Comparison of ENCODE assay signal across 15 mouse cellular contexts in genomic region chr17:64764175-64765122, GRCm38 (mm10).
"Had no signal": no experiment of that assay in that cellular context is flagged by ENCODE, and none has a peak within 500 bp of the region (broad histone marks: within the 10 kb centered on the region; RNA-seq: fewer than 3 reads in every experiment).

No protein-coding gene starts in this region.

- H3K36me3 ChIP-seq: liver, embryonic 13.5 days; midbrain, embryonic 12.5 days; midbrain, embryonic 15.5 days; neural tube, embryonic 13.5 days had no signal

- H3K4me1 ChIP-seq: liver, embryonic 13.5 days; midbrain, embryonic 12.5 days; midbrain, embryonic 15.5 days; neural tube, embryonic 13.5 days had no signal

- H3K4me3 ChIP-seq: left cerebral cortex, adult 2 months; liver, embryonic 13.5 days; midbrain, embryonic 12.5 days; midbrain, embryonic 15.5 days; neural tube, embryonic 13.5 days had no signal

- H3K27me3 ChIP-seq: liver, embryonic 13.5 days; midbrain, embryonic 12.5 days; midbrain, embryonic 15.5 days; neural tube, embryonic 13.5 days had no signal

- H3K9ac ChIP-seq: liver, embryonic 13.5 days; lung, embryonic 14.5 days; midbrain, embryonic 12.5 days; midbrain, embryonic 15.5 days; neural tube, embryonic 13.5 days had no signal

- H3K9me3 ChIP-seq: liver, embryonic 13.5 days; midbrain, embryonic 12.5 days; midbrain, embryonic 15.5 days; neural tube, embryonic 13.5 days had no signal

- ATAC-seq: midbrain, embryonic 15.5 days had no signal

- DNase-seq: kidney, postnatal 25 days; layer of hippocampus, postnatal 36 days; liver, embryonic 13.5 days; retina, postnatal 1 day; right cerebral cortex, postnatal 25 days; thymus, adult 2 months; thymus, postnatal 14 days; thymus, postnatal 4 days had no signal

- H3K4me2 ChIP-seq: liver, embryonic 13.5 days; lung, embryonic 14.5 days; midbrain, embryonic 12.5 days; midbrain, embryonic 15.5 days; neural tube, embryonic 13.5 days had no signal

- H3K27ac ChIP-seq: kidney, postnatal 0 days; left cerebral cortex, adult 2 months; liver, embryonic 13.5 days; macrophage; midbrain, embryonic 12.5 days; midbrain, embryonic 15.5 days; neural tube, embryonic 13.5 days had no signal
